Mouse (Mus musculus) CH12.LX (cell line): Measurements from ENCODE around the gene St7.

ENCODE experiments used
- BHLHE40 ChIP-seq: IDR thresholded peaks from 2 replicates; pipeline ENCODE4 v1.6.1; 2011; ENCODE audit warnings: mild to moderate bottlenecking, low read depth, low read length, improper control_type of control experiment
- CHD1 ChIP-seq: IDR thresholded peaks from 2 replicates; pipeline ENCODE4 v1.6.1; 2012; ENCODE audit warnings: low read depth, low read length, improper control_type of control experiment, inconsistent platforms
- CTCF ChIP-seq, 2 experiments: IDR thresholded peaks in 1 of 2; conservative IDR thresholded peaks in 1 of 2; 2 replicates each; pipeline ENCODE4 v1.5.1; 2011 to 2012; ENCODE audit warnings: low read depth in 2 of 2, low read length in 2 of 2, improper control_type of control experiment in 1 of 2, inconsistent platforms in 1 of 2, mild to moderate bottlenecking in 1 of 2, moderate library complexity in 1 of 2
- ELF1 ChIP-seq: IDR thresholded peaks from 2 replicates; pipeline ENCODE4 v1.6.1; 2014; ENCODE audit warnings: low read depth, mild to moderate bottlenecking, inconsistent platforms, low read length, improper control_type of control experiment
- EP300 ChIP-seq: IDR thresholded peaks from 2 replicates; pipeline ENCODE4 v1.6.1; 2011; ENCODE audit warnings: low read length, improper control_type of control experiment
- GABPA ChIP-seq: IDR thresholded peaks from 2 replicates; pipeline ENCODE4 v1.6.1; 2012; ENCODE audit warnings: low read depth, low read length, improper control_type of control experiment, inconsistent platforms; ENCODE audit not compliant: insufficient replicate concordance
- KAT2A ChIP-seq: IDR thresholded peaks from 2 replicates; pipeline ENCODE4 v1.6.1; 2012; ENCODE audit warnings: low read length, improper control_type of control experiment, inconsistent platforms; ENCODE audit not compliant: insufficient replicate concordance
- POLR2A ChIP-seq: IDR thresholded peaks from 2 replicates; pipeline ENCODE4 v1.6.1; 2011; ENCODE audit warnings: low read depth, mild to moderate bottlenecking, improper control_type of control experiment, low read length
- TBP ChIP-seq: conservative IDR thresholded peaks from 2 replicates; pipeline ENCODE4 v1.6.1; 2011; ENCODE audit warnings: low read depth, low read length, improper control_type of control experiment
- UBTF ChIP-seq: IDR thresholded peaks from 2 replicates; pipeline ENCODE4 v1.6.1; 2012; ENCODE audit warnings: low read depth, mild to moderate bottlenecking, inconsistent platforms, low read length, improper control_type of control experiment, moderate library complexity
- ZC3H11A ChIP-seq: IDR thresholded peaks from 2 replicates; pipeline ENCODE4 v1.6.1; 2012; ENCODE audit warnings: low read depth, mild to moderate bottlenecking, inconsistent platforms, low read length, improper control_type of control experiment
- ZKSCAN1 ChIP-seq: IDR thresholded peaks from 2 replicates; pipeline ENCODE4 v1.6.1; 2012; ENCODE audit warnings: low read depth, inconsistent platforms, low read length, improper control_type of control experiment, borderline replicate concordance
- ZMIZ1 ChIP-seq: IDR thresholded peaks from 2 replicates; pipeline ENCODE4 v1.6.1; 2012; ENCODE audit warnings: low read depth, mild to moderate bottlenecking, inconsistent platforms, low read length, improper control_type of control experiment

- TF ChIP-seq CTCF (conservative IDR thresholded peaks at IDR 0.05 in 1 of 2, IDR thresholded peaks at IDR 0.05 in 1 of 2; ENCODE audit: low read depth in 2 of 2, low read length in 2 of 2) (no peak), ZC3H11A (no peak), GABPA (no peak), EP300 (no peak), KAT2A (no peak), BHLHE40 (no peak), POLR2A (no peak), CHD1 (no peak), ZMIZ1 (no peak), UBTF (no peak), ELF1 (no peak), TBP (no peak), ZKSCAN1 (no peak)
These were observed 297.7 kb downstream of the St7 start for GRCm38 (mm10) chr6:17990173-17991028.
